Comparison of ENCODE assay signal across 22 mouse cellular contexts in genomic region chr2:27801041-27801440, GRCm38 (mm10).
"Had no signal": no experiment of that assay in that cellular context is flagged by ENCODE, and none has a peak within 500 bp of the region (broad histone marks: within the 10 kb centered on the region; RNA-seq: fewer than 3 reads in every experiment).

No protein-coding gene starts in this region.

- H3K9ac ChIP-seq: liver, embryonic 13.5 days; liver, embryonic 15.5 days; liver, postnatal 0 days; lung, embryonic 15.5 days; midbrain, embryonic 12.5 days; neural tube, embryonic 12.5 days; stomach, embryonic 15.5 days had no signal

- H3K36me3 ChIP-seq: liver, embryonic 13.5 days; liver, embryonic 15.5 days; lung, embryonic 15.5 days; midbrain, embryonic 12.5 days; neural tube, embryonic 12.5 days; stomach, embryonic 15.5 days had no signal

- DNase-seq: liver, embryonic 13.5 days; liver, postnatal 0 days; lung, adult 2 months; lung, postnatal 14 days; lung, postnatal 36 days; retina, postnatal 1 day; right cerebral cortex, adult 18-20 months; right cerebral cortex, postnatal 25 days; right cerebral cortex, postnatal 4 days; spleen, adult 18-20 months; thymus, adult 2 months; thymus, postnatal 25 days; thymus, postnatal 4 days had no signal

- H3K4me2 ChIP-seq: liver, embryonic 13.5 days; liver, embryonic 15.5 days; lung, embryonic 15.5 days; midbrain, embryonic 12.5 days; neural tube, embryonic 12.5 days; stomach, embryonic 15.5 days had no signal

- H3K9me3 ChIP-seq: liver, embryonic 13.5 days; liver, embryonic 15.5 days; lung, embryonic 15.5 days; megakaryocyte, embryonic 14.5 days; midbrain, embryonic 12.5 days; neural tube, embryonic 12.5 days; stomach, embryonic 15.5 days had no signal

- H3K27me3 ChIP-seq: liver, embryonic 13.5 days; liver, embryonic 15.5 days; lung, embryonic 15.5 days; midbrain, embryonic 12.5 days; neural tube, embryonic 12.5 days; stomach, embryonic 15.5 days had no signal

- H3K4me1 ChIP-seq: liver, embryonic 13.5 days; liver, embryonic 15.5 days; megakaryocyte, embryonic 14.5 days; midbrain, embryonic 12.5 days had no signal

- H3K27ac ChIP-seq: liver, embryonic 13.5 days; liver, embryonic 15.5 days; lung, embryonic 15.5 days; macrophage; midbrain, embryonic 12.5 days; neural tube, embryonic 12.5 days; stomach, postnatal 0 days had no signal

- H3K4me3 ChIP-seq: liver, embryonic 13.5 days; liver, embryonic 15.5 days; lung, embryonic 15.5 days; megakaryocyte, embryonic 14.5 days; midbrain, embryonic 12.5 days; neural tube, embryonic 12.5 days; stomach, embryonic 15.5 days had no signal

- ATAC-seq: liver, postnatal 0 days; lung, postnatal 0 days had no signal
